Mouse (Mus musculus): ENCODE data around the gene Fam180a. TPM values are rescaled to one million over a fixed set of nuclear protein-coding genes. Genes with fewer than 3 reads are reported as not detected.
A peak's percentile ranks its signal among the peaks of the same experiment; 100 is the strongest.

Fam180a gene
- polyA plus RNA-seq, 1 experiment from 2014 or later: not detected

DNA sequence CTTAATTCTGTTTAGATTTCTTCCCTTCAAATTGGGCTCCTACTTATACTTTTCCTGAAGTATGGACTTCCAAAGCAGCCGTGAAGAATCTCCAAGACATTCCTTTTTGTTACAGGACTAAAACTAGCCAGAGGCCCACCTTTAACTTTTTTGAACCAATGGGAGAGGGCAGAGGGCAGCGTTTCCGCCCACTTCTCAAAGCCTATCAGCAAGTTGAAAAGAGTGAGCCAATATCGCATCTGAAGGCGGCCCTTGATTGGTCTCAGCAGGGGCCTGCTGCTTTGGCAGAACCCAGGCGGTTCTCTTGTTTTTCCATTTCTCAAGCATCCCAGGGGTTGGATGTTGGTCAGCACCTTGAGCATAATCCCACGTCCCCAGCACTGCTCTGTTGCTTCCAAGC lies 17.9 kb downstream of the Fam180a start, which contains the start of gene Slc13a4:
Gene Slc13a4 (minus strand): TSS at position 95 of the 400 bp plus-strand sequence.
- no peak within 1 kb of the TSS for H3K4me3 ChIP-seq
- no peak within 1 kb of the TSS for H3K27ac ChIP-seq
- H3K9ac ChIP-seq: no peak within 1 kb of the TSS
- no peaks in the 10 kb centered on the region for H3K36me3 ChIP-seq
- H3K4me1 ChIP-seq: no peaks in the 10 kb centered on the region
- no peak within 1 kb of the TSS for H3K4me2 ChIP-seq (replicated peaks)
- no peaks in the 10 kb centered on the region for H3K27me3 ChIP-seq
- no peaks in the 10 kb centered on the region for H3K9me3 ChIP-seq
- WGBS: 31% methylated on average over 7 of the region's 7 CpGs
- no peak for ATAC-seq (ENCODE audit: insufficient number of reproducible peaks, insufficient read depth, low FRiP score, low TSS enrichment)

DNA sequence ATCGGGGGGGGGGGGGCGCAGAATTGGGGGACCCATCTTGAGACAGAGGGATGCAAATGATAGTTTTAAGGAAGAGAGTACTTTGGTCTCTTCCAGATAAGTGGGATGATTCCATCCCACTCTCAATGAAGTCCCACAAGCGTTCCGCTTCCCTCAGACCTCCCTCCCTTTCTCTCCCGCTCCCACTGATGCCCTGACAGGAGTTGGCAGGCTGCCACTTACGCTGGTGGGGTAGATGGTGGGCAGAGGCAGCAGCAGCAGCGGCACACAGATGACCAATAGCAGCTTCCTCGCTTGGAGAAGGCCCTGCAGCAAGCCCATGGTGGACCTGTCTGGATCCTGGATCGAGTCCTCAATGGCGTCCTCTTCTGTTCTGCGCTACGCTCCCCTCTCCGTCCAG lies 18.8 kb downstream of the Fam180a start:
- ATAC-seq (ENCODE audit: insufficient number of reproducible peaks, insufficient read depth, low FRiP score, low TSS enrichment): no peak
- WGBS: 84% methylated on average over 13 of the region's 13 CpGs

DNA sequence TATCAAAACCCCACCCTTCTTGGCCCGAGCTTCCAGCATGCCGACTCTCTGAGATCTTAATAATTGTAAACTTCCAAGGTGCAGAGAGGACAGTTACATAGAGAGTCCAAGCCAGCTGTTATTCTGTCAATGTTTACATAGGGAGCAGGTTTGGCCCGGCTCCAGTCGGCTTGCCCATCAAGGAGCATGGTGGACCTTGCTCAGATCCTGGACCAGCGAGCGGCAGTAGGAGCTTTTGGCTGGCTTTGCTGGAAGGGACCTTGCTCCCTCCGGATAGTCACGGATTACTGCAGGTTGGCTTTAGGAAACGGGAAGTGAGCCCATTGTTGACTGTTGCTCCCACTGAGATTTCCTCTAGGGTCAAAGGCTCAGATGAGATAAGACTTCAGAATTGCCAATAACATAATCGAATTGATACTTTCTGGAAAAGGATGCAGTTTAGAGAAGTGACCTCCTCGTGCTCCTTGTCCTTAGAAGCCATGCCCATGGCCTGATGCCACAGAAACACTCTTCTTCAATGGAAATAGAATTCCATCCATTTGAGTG lies 22.5 kb downstream of the Fam180a start:
- Histone ChIP-seq H3K4me3 (no peak overlapping the region), H3K27ac (no peak overlapping the region), H3K9me3 (no peaks in the 10 kb centered on the region), H3K4me1 (no peaks in the 10 kb centered on the region), H3K27me3 (no peaks in the 10 kb centered on the region), H3K9ac (no peak overlapping the region), H3K36me3 (no peaks in the 10 kb centered on the region), H3K4me2 (replicated peaks) (no peak overlapping the region)
- 80% methylated on average over 11 of the region's 11 CpGs for WGBS
- no peak for ATAC-seq (ENCODE audit: insufficient number of reproducible peaks, insufficient read depth, low FRiP score, low TSS enrichment)

More for the DNA sequence above, 18.8 kb downstream of the Fam180a start:
- Histone ChIP-seq H3K27ac (no peak overlapping the region), H3K4me2 (replicated peaks) (no peak overlapping the region), H3K36me3 (no peaks in the 10 kb centered on the region), H3K4me1 (no peaks in the 10 kb centered on the region), H3K27me3 (no peaks in the 10 kb centered on the region), H3K9ac (no peak overlapping the region), H3K4me3 (no peak overlapping the region), H3K9me3 (no peaks in the 10 kb centered on the region)

DNA sequence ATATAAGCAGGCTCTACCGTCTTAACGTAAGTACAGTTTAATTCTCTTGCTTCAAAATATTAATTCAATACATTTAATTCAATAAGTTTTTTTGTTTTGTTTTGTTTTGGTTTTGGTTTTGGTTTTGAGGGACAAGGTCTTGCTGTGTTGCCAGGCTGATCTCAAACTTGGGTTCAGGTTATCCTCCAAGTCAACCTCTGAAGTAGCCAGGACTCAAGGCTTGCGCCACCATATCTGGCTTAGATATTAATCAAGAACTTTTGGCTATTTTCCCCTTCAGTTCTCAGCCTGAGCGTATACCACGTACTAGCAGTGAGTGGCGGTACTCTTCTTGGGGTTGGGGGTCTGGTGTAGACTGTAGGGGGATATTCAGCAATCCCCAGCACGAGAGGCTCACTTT lies 23.4 kb downstream of the Fam180a start:
- H3K9me3 ChIP-seq: no peaks in the 10 kb centered on the region
- ATAC-seq (ENCODE audit: insufficient number of reproducible peaks, insufficient read depth, low FRiP score, low TSS enrichment): no peak
- H3K9ac ChIP-seq: no peak overlapping the region
- no peak overlapping the region for H3K4me3 ChIP-seq
- WGBS: 92% methylated on average over 7 of the region's 7 CpGs
- H3K4me1 ChIP-seq: no peaks in the 10 kb centered on the region
- no peaks in the 10 kb centered on the region for H3K36me3 ChIP-seq
- H3K4me2 ChIP-seq (replicated peaks): no peak overlapping the region
- H3K27ac ChIP-seq: no peak overlapping the region
- H3K27me3 ChIP-seq: no peaks in the 10 kb centered on the region

DNA sequence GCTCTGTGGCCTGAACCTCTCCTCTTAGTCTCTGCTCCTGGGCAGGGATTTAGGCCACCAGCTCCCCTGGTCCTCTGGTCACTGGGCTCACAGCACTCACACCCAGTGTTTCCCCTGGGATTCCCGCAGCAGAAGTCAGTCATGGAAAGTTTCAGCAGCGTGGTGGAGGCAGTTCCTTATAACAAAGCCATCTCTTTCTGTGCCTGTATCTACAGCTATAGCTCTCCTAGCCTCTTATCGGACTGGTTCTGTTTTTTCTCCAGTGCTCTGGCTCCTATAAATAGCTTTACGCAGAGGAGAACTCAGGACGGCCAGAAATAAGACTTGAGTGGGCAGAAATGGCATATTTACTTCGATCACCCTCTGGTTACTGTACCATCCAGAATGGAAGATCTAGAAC lies 27.6 kb downstream of the Fam180a start:
- no peaks in the 10 kb centered on the region for H3K9me3 ChIP-seq
- WGBS: 86% methylated on average over 6 of the region's 6 CpGs
- H3K9ac ChIP-seq: no peak overlapping the region
- H3K4me1 ChIP-seq: no peaks in the 10 kb centered on the region
- H3K4me3 ChIP-seq: no peak overlapping the region
- H3K27me3 ChIP-seq: no peaks in the 10 kb centered on the region
- H3K36me3 ChIP-seq: no peaks in the 10 kb centered on the region
- no peak overlapping the region for H3K27ac ChIP-seq
- no peak overlapping the region for H3K4me2 ChIP-seq (replicated peaks)
- ATAC-seq (ENCODE audit: insufficient number of reproducible peaks, insufficient read depth, low FRiP score, low TSS enrichment): no peak

DNA sequence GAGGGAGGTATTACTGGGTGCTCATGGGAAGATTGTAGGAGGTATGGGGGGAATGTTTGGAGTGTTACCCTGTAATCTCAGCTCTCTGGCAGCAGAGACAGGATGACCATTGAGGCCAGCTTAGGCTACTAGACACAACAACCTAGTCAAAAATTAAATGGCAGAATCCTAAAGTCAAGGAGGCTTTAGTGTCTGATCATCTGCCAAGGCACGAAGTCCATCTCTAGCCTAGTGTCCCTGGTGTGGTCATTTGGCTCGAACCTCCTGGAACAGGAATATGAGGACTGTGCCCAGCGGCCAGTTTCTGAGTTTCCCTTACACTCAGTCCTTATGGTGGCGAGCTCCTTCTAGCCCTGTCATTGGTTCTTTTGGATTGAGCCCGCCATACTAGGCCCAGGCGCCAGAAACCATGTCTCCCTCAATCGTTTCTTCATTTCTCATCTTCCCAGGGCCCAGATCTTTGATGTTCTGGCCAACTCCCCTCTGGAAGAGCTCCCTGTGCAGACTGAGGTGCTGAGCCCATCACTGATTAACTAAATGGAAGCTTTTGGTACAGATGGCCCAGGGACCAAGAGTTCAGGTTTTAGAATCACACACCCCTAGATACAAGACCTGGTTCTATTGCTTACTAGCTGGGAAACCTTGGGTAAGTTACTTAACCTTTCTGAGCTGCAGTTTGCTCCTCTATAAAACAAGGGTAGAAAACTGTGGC lies 28.3 kb downstream of the Fam180a start:
- no peaks in the 10 kb centered on the region for H3K4me1 ChIP-seq
- 88% methylated on average over 7 of the region's 7 CpGs for WGBS
- H3K4me2 ChIP-seq (replicated peaks): no peak overlapping the region
- no peaks in the 10 kb centered on the region for H3K27me3 ChIP-seq
- no peak overlapping the region for H3K27ac ChIP-seq
- no peak overlapping the region for H3K4me3 ChIP-seq
- no peak for ATAC-seq (ENCODE audit: insufficient number of reproducible peaks, insufficient read depth, low FRiP score, low TSS enrichment)
- no peak overlapping the region for H3K9ac ChIP-seq
- H3K9me3 ChIP-seq: no peaks in the 10 kb centered on the region
- no peaks in the 10 kb centered on the region for H3K36me3 ChIP-seq

DNA sequence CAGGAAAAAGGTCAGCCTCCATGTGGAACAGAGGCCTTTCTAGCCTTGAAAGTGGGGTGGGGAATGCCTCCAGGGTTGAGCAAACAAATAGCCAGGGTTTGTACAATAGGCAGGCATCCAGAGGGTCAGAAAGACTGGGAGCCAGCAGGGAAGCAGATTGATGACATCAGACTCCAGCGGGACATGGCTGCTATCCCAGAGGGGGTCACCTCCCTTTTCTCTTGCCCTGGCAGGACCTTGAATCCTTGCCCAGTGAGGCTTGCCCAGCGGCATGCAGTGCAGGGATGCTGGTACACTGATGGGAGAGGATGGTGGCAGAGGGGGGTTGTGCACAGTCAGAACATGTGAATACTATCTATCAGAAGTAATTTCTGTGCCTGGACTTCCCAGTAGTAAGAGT lies 28.9 kb downstream of the Fam180a start:
- 71% methylated on average over 2 of the region's 2 CpGs for WGBS

DNA sequence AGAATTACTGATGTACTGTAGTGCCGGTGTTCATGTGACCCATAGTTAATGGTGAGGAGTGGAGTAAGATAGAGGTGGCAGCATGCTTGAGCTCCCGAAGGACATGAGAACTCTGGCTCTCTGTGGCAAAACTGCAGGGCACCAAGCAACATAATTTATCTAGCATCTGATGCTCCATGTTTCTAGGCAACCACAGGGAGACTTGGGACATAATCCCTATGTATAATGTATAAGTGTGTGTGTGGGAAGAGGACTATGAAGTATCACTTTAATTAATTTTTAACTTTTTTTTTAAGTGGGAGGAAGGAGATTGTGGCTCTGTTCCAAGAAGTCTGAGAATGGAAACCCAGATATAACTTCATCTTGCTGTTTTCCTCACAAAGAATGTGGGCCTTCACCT lies 31.0 kb downstream of the Fam180a start:
- Histone ChIP-seq H3K36me3 (no peaks in the 10 kb centered on the region), H3K9me3 (no peaks in the 10 kb centered on the region), H3K4me3 (no peak overlapping the region), H3K27me3 (no peaks in the 10 kb centered on the region), H3K27ac (no peak overlapping the region), H3K4me2 (replicated peaks) (no peak overlapping the region), H3K4me1 (no peaks in the 10 kb centered on the region), H3K9ac (no peak overlapping the region)
- ATAC-seq (ENCODE audit: insufficient number of reproducible peaks, insufficient read depth, low FRiP score, low TSS enrichment): no peak
- WGBS: 93% methylated on average over 2 of the region's 2 CpGs

More for the DNA sequence above, 28.9 kb downstream of the Fam180a start:
- ATAC-seq (ENCODE audit: insufficient number of reproducible peaks, insufficient read depth, low FRiP score, low TSS enrichment): no peak
- Histone ChIP-seq H3K9ac (no peak overlapping the region), H3K9me3 (no peaks in the 10 kb centered on the region), H3K4me1 (no peaks in the 10 kb centered on the region), H3K4me3 (no peak overlapping the region), H3K27me3 (no peaks in the 10 kb centered on the region), H3K4me2 (replicated peaks) (no peak overlapping the region), H3K27ac (no peak overlapping the region), H3K36me3 (no peaks in the 10 kb centered on the region)

DNA sequence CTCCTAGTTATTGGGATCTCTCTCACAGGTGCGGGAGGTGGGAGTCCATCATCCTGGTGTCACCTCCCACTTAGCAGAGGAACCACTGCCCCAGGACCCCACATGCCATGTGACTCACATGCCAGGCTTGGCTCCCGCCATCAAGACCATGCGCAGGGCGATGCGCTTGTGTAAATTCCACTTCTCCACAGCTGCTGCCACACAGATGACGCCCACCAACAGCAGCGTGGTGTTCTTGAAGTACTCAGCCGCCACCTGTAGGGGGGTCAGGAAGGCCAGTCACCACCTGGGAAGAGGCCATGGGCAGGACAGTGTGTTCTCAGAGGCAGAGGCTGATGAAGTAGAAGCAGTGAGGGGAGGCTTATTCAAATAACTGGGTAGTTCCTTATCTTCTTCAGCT lies 36.3 kb downstream of the Fam180a start:
- Histone ChIP-seq H3K27me3 (no peaks in the 10 kb centered on the region), H3K4me2 (replicated peaks) (no peak overlapping the region), H3K9ac (no peak overlapping the region), H3K9me3 (no peaks in the 10 kb centered on the region), H3K4me1 (0 out of 2 replicates have a peak, but pooled peaks cover 11% of the 10 kb centered on the region), H3K36me3 (no peaks in the 10 kb centered on the region), H3K27ac (no peak overlapping the region), H3K4me3 (no peak overlapping the region)
- 87% methylated on average over 8 of the region's 8 CpGs for WGBS
- ATAC-seq (ENCODE audit: insufficient number of reproducible peaks, insufficient read depth, low FRiP score, low TSS enrichment): no peak

DNA sequence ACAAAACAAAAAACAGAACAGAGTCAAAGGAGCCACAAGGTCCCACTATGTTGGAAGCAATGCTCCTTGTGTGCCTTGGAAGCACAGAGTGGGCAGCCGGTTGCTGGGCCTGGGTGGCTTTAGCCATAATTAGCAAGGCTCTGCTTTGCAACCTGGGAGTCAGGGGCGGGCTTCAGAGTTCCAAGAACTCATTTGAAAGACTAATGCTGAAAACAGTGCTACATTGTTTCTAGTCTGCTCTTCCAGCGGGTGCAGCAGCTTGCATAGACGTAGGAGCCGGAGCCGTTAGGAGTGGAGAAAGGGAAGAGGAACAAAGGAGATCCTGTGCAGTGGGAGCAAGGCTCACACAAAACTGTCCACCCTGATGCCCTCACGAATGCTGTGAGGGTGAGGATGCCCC lies 37.0 kb downstream of the Fam180a start:
- H3K27me3 ChIP-seq: no peaks in the 10 kb centered on the region
- no peak overlapping the region for H3K9ac ChIP-seq
- no peak overlapping the region for H3K4me2 ChIP-seq (replicated peaks)
- 18% methylated on average over 7 of the region's 7 CpGs for WGBS
- H3K4me3 ChIP-seq: no peak overlapping the region
- H3K27ac ChIP-seq: no peak overlapping the region
- no peak for ATAC-seq (ENCODE audit: insufficient number of reproducible peaks, insufficient read depth, low FRiP score, low TSS enrichment)
- H3K4me1 ChIP-seq: 0 out of 2 replicates have a peak, but pooled peaks cover 11% of the 10 kb centered on the region
- no peaks in the 10 kb centered on the region for H3K36me3 ChIP-seq
- no peaks in the 10 kb centered on the region for H3K9me3 ChIP-seq

DNA sequence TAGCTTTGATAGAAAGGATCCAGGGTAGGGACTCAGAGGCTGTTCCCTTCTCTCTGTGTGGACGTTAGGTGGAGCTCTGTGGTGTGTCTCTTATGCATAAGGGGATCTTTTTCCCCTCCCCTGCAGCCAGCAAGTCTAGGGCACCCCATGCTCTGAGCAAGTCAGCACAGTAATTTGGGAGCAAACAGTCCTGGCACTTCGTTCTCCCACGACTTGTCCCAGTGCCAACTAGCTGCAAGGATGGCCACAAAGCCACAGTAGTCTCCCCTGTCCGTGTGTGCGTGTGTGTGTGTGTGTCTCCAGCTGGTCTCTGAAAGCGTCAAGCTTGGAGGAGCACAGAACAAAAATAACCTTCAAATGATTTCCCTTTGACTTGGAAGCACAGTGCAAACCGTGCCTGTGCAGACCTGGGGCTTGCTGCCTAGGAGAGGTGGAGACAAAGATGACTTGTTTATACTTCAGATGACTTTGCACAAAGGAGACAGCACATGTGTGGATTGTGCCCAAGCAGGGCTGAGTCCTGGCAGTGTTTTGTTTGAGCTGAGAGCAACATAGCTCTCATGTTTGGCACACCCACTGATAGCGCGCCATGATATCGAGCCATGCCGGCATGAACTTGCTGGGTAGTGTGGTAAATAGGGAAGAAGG lies 37.7 kb downstream of the Fam180a start:
- no peaks in the 10 kb centered on the region for H3K36me3 ChIP-seq
- WGBS: 68% methylated on average over 11 of the region's 11 CpGs
- H3K4me2 ChIP-seq (replicated peaks): no peak overlapping the region
- no peaks in the 10 kb centered on the region for H3K27me3 ChIP-seq
- no peaks in the 10 kb centered on the region for H3K9me3 ChIP-seq
- no peak overlapping the region for H3K27ac ChIP-seq
- 0 out of 2 replicates have a peak, but pooled peaks cover 11% of the 10 kb centered on the region for H3K4me1 ChIP-seq
- ATAC-seq (ENCODE audit: insufficient number of reproducible peaks, insufficient read depth, low FRiP score, low TSS enrichment): 0 out of 2 replicates have a peak, but pooled peaks have one; percentile 25
- no peak overlapping the region for H3K9ac ChIP-seq
- no peak overlapping the region for H3K4me3 ChIP-seq

DNA sequence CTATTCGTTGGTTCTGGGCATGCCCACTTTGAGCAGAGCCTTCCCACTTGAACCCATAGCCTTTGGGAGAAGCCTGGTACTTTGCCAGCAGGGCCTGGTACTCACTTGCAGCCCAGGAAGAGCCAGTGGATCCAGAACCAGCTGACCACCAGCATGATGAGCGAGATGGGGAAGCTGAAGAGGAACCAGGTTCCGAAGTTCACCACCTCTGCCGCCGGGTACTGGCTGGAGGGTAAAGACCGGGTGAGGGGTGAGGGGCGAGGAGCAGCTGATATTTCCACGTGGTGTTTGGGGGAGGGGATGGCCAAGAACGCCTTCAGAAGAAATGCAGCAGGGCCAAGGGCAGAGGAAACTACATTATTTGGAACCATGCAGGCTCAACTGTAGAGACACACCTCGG lies 46.6 kb downstream of the Fam180a start:
- Histone ChIP-seq H3K9ac (no peak overlapping the region), H3K4me2 (replicated peaks) (no peak overlapping the region), H3K27me3 (no peaks in the 10 kb centered on the region), H3K36me3 (no peaks in the 10 kb centered on the region), H3K27ac (no peak overlapping the region), H3K9me3 (no peaks in the 10 kb centered on the region), H3K4me1 (no peaks in the 10 kb centered on the region), H3K4me3 (no peak overlapping the region)
- WGBS: 78% methylated on average over 10 of the region's 10 CpGs
- no peak for ATAC-seq (ENCODE audit: insufficient number of reproducible peaks, insufficient read depth, low FRiP score, low TSS enrichment)
